Mouse (Mus musculus) testis, adult 2 months (tissue): ENCODE results near the gene Gm8994. TPM values are rescaled to one million over a fixed set of nuclear protein-coding genes. Genes with fewer than 3 reads are reported as not detected.
A peak's percentile ranks its signal among the peaks of the same experiment; 100 is the strongest.
"Not testable (repeated sequence)": the region's sequence is repeated elsewhere in the genome, so short reads cannot be mapped to it uniquely, and the experiment has no call there.

Source experiments
- H3K27ac ChIP-seq: fragments of 200-500 bp; 2 replicates; pipeline ENCODE4 v1.5.1; 2012; ENCODE audit warnings: low read depth, low read length; ENCODE audit not compliant: control insufficient read depth, insufficient read depth
- H3K27me3 ChIP-seq: fragments of 200-500 bp; 2 replicates; pipeline ENCODE4 v1.6.1; 2012; ENCODE audit warnings: mild to moderate bottlenecking, low read length, moderate library complexity; ENCODE audit not compliant: control insufficient read depth, insufficient read depth
- H3K36me3 ChIP-seq: fragments of 200-500 bp; 2 replicates; pipeline ENCODE4 v1.6.1; 2012; ENCODE audit warnings: mild to moderate bottlenecking, low read length; ENCODE audit not compliant: control insufficient read depth, insufficient read depth
- H3K4me1 ChIP-seq: fragments of 200-500 bp; 2 replicates; pipeline ENCODE4 v1.6.1; 2012; ENCODE audit warnings: low read length; ENCODE audit not compliant: control insufficient read depth, insufficient read depth
- H3K4me3 ChIP-seq: fragments of 200-500 bp; 2 replicates; pipeline ENCODE4 v1.5.1; 2012; ENCODE audit warnings: low read depth, mild to moderate bottlenecking, low read length, moderate library complexity, mixed read lengths; ENCODE audit not compliant: control insufficient read depth
- CTCF ChIP-seq: fragments of 200-500 bp; IDR thresholded peaks from 2 replicates; pipeline ENCODE4 v1.5.1; 2012; ENCODE audit warnings: low read depth, mild to moderate bottlenecking, inconsistent platforms, low read length, moderate library complexity; ENCODE audit not compliant: control insufficient read depth, insufficient read depth, insufficient replicate concordance
- POLR2A ChIP-seq: fragments of 200-500 bp; IDR thresholded peaks from 2 replicates; pipeline ENCODE4 v1.6.1; 2012; ENCODE audit warnings: low read depth, mild to moderate bottlenecking, inconsistent platforms, low read length, moderate library complexity; ENCODE audit not compliant: control insufficient read depth
- polyA plus RNA-seq: library from polyadenylated mRNA; depleted of rRNA; stranded (reverse); fragments of >200 nt; gene quantifications from 2 replicates; pipeline ENCODE4 v1.2.3, GENCODE M21; 2012; rRNA removed

The Gm8994 gene
- polyA plus RNA-seq: not detected in 2 replicates

GRCm38 (mm10) chr6:136327239-136327638, at the start of gene Gm8994:
Gm8994 (plus strand) TSS chr6:136327539.
- not testable (repeated sequence) for H3K4me3 ChIP-seq, H3K27me3 ChIP-seq, H3K36me3 ChIP-seq, H3K4me1 ChIP-seq, H3K27ac ChIP-seq

GRCm38 (mm10) chr6:136277685-136278084, 49.7 kb upstream of the Gm8994 start:
- H3K4me1 ChIP-seq: no peaks in the 10 kb centered on the region
- no peak for TF ChIP-seq CTCF
- no peak for TF ChIP-seq POLR2A
- no peak overlapping the region for H3K27ac ChIP-seq
- no peaks in the 10 kb centered on the region for H3K27me3 ChIP-seq
- H3K36me3 ChIP-seq: no peaks in the 10 kb centered on the region
- no peak overlapping the region for H3K4me3 ChIP-seq

- no peak overlapping the region for H3K27ac ChIP-seq
- TF ChIP-seq CTCF: no peak
- no peak for TF ChIP-seq POLR2A
- H3K4me3 ChIP-seq: no peak overlapping the region
- no peaks in the 10 kb centered on the region for H3K36me3 ChIP-seq
- no peaks in the 10 kb centered on the region for H3K4me1 ChIP-seq
- H3K27me3 ChIP-seq: no peaks in the 10 kb centered on the region
These were observed 42.8 kb upstream of the Gm8994 start for GRCm38 (mm10) chr6:136284565-136284964.

- no peaks in the 10 kb centered on the region for H3K4me1 ChIP-seq
- no peaks in the 10 kb centered on the region for H3K36me3 ChIP-seq
- H3K4me3 ChIP-seq: no peak overlapping the region
- no peak overlapping the region for H3K27ac ChIP-seq
- H3K27me3 ChIP-seq: no peaks in the 10 kb centered on the region
- TF ChIP-seq POLR2A (no peak), CTCF (no peak)
These were observed 41.2 kb upstream of the Gm8994 start for GRCm38 (mm10) chr6:136286180-136286579.

- no peaks in the 10 kb centered on the region for H3K27me3 ChIP-seq
- no peaks in the 10 kb centered on the region for H3K36me3 ChIP-seq
- TF ChIP-seq CTCF (no peak), POLR2A (no peak)
- H3K27ac ChIP-seq: no peak overlapping the region
- no peak overlapping the region for H3K4me3 ChIP-seq
- H3K4me1 ChIP-seq: no peaks in the 10 kb centered on the region
These were observed 40.8 kb upstream of the Gm8994 start for GRCm38 (mm10) chr6:136286589-136286988.

- TF ChIP-seq POLR2A (no peak), CTCF (no peak)
- H3K27me3 ChIP-seq: no peaks in the 10 kb centered on the region
- H3K4me3 ChIP-seq: no peak overlapping the region
- no peak overlapping the region for H3K27ac ChIP-seq
- H3K36me3 ChIP-seq: no peaks in the 10 kb centered on the region
- H3K4me1 ChIP-seq: no peaks in the 10 kb centered on the region
These were observed 35.9 kb upstream of the Gm8994 start for GRCm38 (mm10) chr6:136291424-136291823.

GRCm38 (mm10) chr6:136291951-136292714, 35.2 kb upstream of the Gm8994 start:
- Histone ChIP-seq H3K4me1 (no peaks in the 10 kb centered on the region), H3K27me3 (no peaks in the 10 kb centered on the region), H3K27ac (no peak overlapping the region), H3K4me3 (no peak overlapping the region), H3K36me3 (no peaks in the 10 kb centered on the region)
- no peak for TF ChIP-seq POLR2A
- no peak for TF ChIP-seq CTCF

- H3K4me1 ChIP-seq: no peaks in the 10 kb centered on the region
- H3K27ac ChIP-seq: no peak overlapping the region
- H3K36me3 ChIP-seq: no peaks in the 10 kb centered on the region
- H3K27me3 ChIP-seq: no peaks in the 10 kb centered on the region
- no peak overlapping the region; the same call in 1 of the 2 replicates for H3K4me3 ChIP-seq
- TF ChIP-seq CTCF (peak; percentile 92), POLR2A (no peak)
These were observed 33.6 kb upstream of the Gm8994 start for GRCm38 (mm10) chr6:136293700-136294099.
